Mouse (Mus musculus) embryonic fibroblast, embryonic 13.5 days (primary cell): Measurements from ENCODE around the gene Cntnap5b.

Source experiments
- CTCF ChIP-seq: IDR thresholded peaks from 2 replicates; pipeline ENCODE4 v1.5.1; 2011; ENCODE audit warnings: mild to moderate bottlenecking, control low read depth, low read length, moderate library complexity, borderline replicate concordance; ENCODE audit not compliant: insufficient read depth
- POLR2A ChIP-seq: IDR thresholded peaks from 2 replicates; pipeline ENCODE4 v1.6.1; 2011; ENCODE audit warnings: low read depth, mild to moderate bottlenecking, control low read depth, low read length, moderate library complexity

GRCm38 (mm10) chr1:99772183-99772582 lies 382 bp upstream of the Cntnap5b start:
- no peak for TF ChIP-seq CTCF
- no peak for TF ChIP-seq POLR2A
